Mouse (Mus musculus) liver, embryonic 14.5 days (tissue): Measurements from ENCODE around the gene Rfx8.

ENCODE experiments used
- CTCF ChIP-seq: IDR thresholded peaks from 2 replicates; pipeline ENCODE4 v1.5.1; 2016; ENCODE audit warnings: antibody characterized with exemption, low read depth, control low read depth
- EP300 ChIP-seq: IDR thresholded peaks from 2 replicates; pipeline ENCODE4 v1.6.1; 2016; ENCODE audit warnings: antibody characterized with exemption, low read depth

DNA sequence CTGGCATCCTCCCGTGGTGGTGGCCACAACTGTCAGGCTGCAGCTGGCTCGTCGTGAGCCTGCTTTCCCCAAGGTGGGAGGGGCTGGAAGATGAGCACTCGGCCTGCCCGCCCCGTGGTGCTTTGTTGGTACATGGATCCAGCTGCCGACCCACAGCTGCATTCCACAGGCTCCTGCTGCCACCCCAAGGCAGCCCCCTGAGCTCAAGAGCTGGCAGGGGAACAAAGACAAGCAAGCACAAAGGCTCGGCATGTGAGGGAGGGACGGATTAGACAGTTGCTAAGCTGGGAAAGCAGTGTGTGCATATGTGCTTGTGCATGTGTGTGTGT lies 19.6 kb downstream of the Rfx8 start:
- TF ChIP-seq CTCF: no peak
- no peak for TF ChIP-seq EP300
